Mouse (Mus musculus) ovary, adult 18-20 months (tissue): ENCODE measurements around the gene Frmd6.

ENCODE experiments used
- DNase-seq: peaks from one replicate; pipeline ENCODE4 v3.0.0; 2022; ENCODE audit warnings: low spot score, mixed read lengths

Frmd6 gene

GRCm38 (mm10) chr12:70824729-70825650, at the start of gene Frmd6:
Gene Frmd6 (plus strand): TSS chr12:70825514.
- DNase-seq = peak; percentile 92

- DNase-seq = no peak
Observed at GRCm38 (mm10) chr12:70775609-70776008, 49.7 kb upstream of the Frmd6 start.

GRCm38 (mm10) chr12:70776683-70777082, 48.6 kb upstream of the Frmd6 start:
- no peak for DNase-seq

GRCm38 (mm10) chr12:70777466-70777865, 47.8 kb upstream of the Frmd6 start:
- DNase-seq = no peak

GRCm38 (mm10) chr12:70777866-70778265, 47.4 kb upstream of the Frmd6 start:
- DNase-seq = peak; percentile 41

GRCm38 (mm10) chr12:70778271-70778670, 47.0 kb upstream of the Frmd6 start:
- no peak for DNase-seq

- no peak for DNase-seq
Observed at GRCm38 (mm10) chr12:70778724-70779123, 46.6 kb upstream of the Frmd6 start.

DNA sequence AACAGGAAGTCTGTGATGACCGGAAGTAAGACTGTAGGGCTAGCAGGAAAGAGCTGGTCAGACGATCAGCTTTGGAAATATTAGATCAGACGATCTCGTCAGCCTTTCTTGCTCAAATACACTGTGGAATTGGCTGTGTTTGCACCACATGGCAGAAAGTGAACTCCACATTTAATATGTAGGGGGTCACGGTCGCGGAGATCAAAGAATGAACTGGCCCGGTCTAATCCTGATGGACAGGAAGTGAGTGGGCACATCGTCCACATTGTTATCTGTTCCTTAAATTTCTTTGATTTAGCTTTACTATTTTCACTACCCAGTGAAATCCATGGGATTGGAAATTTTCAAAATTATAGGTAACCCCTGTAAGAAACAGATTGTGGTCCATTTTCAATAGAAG, 42.3 kb upstream of the Frmd6 start:
- DNase-seq = no peak

GRCm38 (mm10) chr12:70783475-70784239, 41.7 kb upstream of the Frmd6 start:
- DNase-seq = no peak

DNA sequence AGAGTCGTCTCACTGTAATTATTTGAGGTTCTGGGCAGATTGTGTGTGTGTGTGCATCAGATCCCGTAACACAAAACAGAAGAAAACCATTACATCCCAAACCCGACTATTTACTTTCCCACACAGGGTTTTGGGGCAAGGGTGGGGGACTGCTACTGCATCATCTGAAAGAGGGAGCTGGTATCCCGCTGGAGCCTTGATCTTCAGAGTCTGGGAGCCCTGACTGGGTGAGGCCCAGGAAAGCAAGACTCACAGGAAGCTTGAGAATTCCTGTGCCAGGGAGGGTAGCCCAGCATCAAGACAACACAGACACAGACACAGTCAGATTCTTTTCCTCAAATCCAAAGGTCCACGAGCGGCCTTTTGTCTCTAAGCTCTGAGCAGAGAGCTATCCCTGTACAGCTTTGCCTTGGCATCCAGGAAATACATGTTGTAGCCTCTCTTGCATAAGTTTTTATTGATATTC, 41.0 kb upstream of the Frmd6 start:
- no peak for DNase-seq

DNA sequence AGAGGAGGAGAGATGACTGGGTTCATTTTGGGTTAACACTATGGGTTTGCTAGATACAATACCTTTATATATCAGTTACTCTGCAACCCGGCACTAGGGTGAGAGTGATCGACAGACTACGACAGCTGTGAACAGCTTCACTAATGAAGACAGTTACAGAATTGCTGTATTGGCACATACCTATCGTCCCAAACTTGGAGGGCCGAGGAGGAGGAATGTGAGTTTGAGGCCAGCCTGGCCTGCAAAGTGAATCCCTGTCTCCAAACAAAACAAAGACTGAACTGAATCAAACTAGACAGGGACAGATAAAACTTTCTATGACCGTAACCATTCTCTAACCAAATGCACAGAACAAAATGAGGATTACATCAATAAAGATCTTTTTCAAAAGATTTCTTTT, 36.0 kb upstream of the Frmd6 start:
- DNase-seq = no peak

GRCm38 (mm10) chr12:70793291-70793690, 32.0 kb upstream of the Frmd6 start:
- no peak for DNase-seq

- DNase-seq = no peak
Observed at GRCm38 (mm10) chr12:70794543-70795388, 30.5 kb upstream of the Frmd6 start.

DNA sequence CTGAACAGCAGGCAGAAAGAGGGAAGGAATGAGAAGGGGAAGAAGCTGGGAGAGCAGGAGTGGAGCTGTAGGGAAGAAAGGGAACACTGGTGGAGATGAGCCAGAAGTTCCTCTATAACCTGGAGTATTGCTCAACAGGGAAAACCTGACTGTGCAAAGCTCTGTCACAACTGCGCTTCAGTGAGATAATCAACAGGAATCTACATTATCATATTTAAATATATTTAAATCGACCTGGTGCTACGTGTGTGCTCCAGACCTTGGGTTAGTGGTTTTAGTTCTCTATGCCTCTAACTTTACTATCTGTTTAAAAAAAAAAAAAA, 30.0 kb upstream of the Frmd6 start:
- DNase-seq = no peak

DNA sequence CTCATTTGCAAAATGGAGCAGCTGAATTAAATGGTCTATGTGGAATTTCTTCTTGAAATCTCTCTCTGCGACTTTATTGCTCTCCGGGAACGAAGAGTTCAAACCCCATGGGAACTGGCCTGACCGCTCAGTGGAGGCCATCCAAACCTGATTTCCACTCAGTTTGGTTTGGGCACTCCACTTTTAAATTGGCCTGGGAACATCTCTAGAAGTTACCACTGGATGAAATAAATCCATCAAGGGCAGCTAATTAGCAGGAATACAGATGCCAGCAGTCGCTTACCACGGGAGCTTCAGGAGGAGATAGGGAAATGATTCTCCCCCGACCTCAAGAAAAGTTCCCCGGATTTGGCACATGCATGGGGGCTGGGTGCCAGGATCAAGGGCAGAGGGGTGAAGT, 26.8 kb upstream of the Frmd6 start:
- no peak for DNase-seq

DNA sequence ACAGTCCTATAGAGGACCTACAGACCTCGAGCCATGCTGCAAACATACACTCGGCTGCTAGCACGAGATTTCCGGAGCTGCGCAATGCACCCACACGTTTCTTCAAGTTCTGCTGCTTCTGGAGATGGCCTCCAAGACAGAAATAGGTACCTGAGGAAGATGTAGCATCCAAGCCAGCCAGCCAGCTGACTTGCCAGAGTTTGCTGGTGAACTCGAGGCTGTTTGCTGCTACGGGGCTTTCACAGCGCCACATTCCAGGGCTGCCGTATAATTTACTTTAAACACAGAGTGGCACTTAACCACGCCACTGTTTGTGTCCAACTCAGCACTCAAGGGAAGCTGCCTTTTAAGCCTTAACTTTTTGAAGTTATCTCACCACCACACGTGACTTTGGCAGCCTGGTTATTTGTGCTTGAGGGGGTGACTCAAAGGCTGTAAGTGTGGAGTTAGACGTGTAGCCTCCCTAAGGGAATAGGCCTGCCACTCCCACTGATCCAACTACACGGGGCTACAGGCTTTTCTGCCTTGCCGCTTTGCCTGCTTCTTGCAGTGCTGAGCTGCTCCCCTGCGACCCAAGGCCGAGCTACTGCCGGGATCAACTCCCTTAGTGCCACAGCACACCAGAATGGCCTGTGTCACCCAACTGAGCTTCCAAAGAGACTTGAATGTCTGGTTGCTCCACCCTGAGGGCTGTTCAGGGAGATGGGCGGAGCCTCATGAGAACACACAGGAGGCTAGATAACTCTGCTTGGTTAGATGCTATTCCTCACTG, 25.9 kb upstream of the Frmd6 start:
- no peak for DNase-seq

GRCm38 (mm10) chr12:70800086-70800485, 25.2 kb upstream of the Frmd6 start:
- DNase-seq = no peak

GRCm38 (mm10) chr12:70801361-70801760, 24.0 kb upstream of the Frmd6 start:
- no peak for DNase-seq

GRCm38 (mm10) chr12:70803494-70803893, 21.8 kb upstream of the Frmd6 start:
- DNase-seq = no peak

DNA sequence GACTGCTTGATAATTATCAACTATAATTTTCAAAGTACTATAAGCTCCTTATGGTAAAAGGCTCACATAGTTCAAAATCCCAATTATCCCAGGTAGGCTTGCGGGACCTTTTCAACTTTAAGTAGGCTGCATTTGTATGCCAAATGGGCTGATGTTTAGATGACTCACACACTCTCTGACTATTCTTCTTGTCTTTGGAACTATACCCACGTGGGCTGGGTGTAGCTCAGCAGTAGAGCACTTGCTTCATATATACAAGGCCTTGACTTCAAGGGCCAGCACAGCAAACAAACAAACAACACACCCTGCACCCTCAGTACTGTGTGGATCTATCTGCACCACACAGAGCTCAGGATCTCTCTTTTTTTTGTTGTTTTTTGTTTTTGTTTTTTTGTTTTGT, 20.3 kb upstream of the Frmd6 start:
- DNase-seq = no peak

- no peak for DNase-seq
Observed at GRCm38 (mm10) chr12:70807543-70807942, 17.8 kb upstream of the Frmd6 start.
